8 mouse cellular contexts compared by ENCODE assay signal in the genomic region with DNA sequence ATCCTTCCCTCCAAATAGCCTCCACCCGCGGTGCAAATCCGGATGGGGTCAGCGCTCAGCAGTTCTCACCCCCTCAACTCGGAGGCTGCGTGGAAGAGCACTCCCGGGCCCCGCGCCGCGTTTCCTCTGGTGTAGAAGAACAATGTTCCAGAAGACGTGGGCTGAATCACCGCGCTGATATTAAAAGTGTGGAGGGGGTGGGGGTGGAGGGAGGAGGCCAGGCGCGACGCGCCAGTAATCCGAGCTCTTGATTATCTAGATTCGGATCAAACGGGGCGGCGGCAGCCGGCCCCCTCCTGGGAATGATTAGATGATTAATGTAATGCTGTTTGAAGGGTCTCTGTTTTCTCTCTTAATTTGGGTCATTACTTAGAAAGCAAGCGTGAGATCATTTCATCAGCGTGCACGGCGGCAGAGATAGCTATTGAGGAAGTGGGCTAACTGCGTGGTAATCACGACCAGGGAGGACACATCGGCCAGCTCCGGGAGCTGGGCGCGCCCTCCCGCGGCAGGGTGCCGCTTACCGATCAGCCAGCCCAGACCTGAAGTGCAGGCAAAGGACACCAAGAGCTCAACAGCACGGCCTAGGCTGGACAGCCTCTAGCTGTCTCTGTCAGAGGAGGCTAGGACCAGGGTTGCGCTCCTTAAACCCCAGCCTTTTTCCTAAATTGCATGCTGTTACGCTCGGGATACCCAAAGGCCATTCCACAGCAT. TPM values are rescaled to one million over a fixed set of nuclear protein-coding genes. Genes with fewer than 3 reads are reported as not detected.
DNase-seq lines count a peak whose midpoint lies in the region; ATAC-seq and TF ChIP-seq lines count a peak whose summit lies in the region.

No protein-coding gene starts in this region.

- ATAC-seq in hindbrain, embryonic 13.5 days (ENCODE audit: low FRiP score) = no peak
- peak; percentile 52 for ATAC-seq in Patski
- ATAC-seq in forebrain, embryonic 12.5 days (ENCODE audit: low FRiP score) = peak; percentile 27

- in situ Hi-C loops in Patski (cut with MboI; ENCODE audit: low pct_unique_long_range_greater_than_20kb) = no loop called here

- no peak overlapping the region for H3K27ac ChIP-seq in hindbrain, embryonic 10.5 days
- no peak overlapping the region for H3K27ac ChIP-seq in hindbrain, embryonic 13.5 days
- H3K27ac ChIP-seq in forebrain, embryonic 12.5 days = peak overlapping the region; percentile 96

- peak; percentile 62 for DNase-seq in hindbrain, embryonic 10.5 days (ENCODE audit: low spot score)
- no peak for DNase-seq in Patski (ENCODE audit: low read depth, low spot score)
- no peak for DNase-seq in ovary, adult 18-20 months (ENCODE audit: low spot score)
- DNase-seq in left cerebral cortex, postnatal 14 days (ENCODE audit: low spot score in 2 of 2) = no peak
- DNase-seq in thymus, adult 18-20 months = no peak

- intact Hi-C loops in left cerebral cortex, postnatal 14 days (cut with DNase I) = no loop called here

- H3K4me1 ChIP-seq in hindbrain, embryonic 10.5 days (replicated peaks) = peaks cover 27% of the 10 kb centered on the region
- peaks cover 25% of the 10 kb centered on the region for H3K4me1 ChIP-seq in hindbrain, embryonic 13.5 days (replicated peaks)
- H3K4me1 ChIP-seq in forebrain, embryonic 12.5 days = peaks cover 55% of the 10 kb centered on the region
- peaks cover 19% of the 10 kb centered on the region for H3K4me1 ChIP-seq in megakaryocyte, embryonic 14.5 days

- POLR2A ChIA-PET in Patski (lab: Charles Lee) = no interaction called here

- H3K36me3 ChIP-seq in hindbrain, embryonic 10.5 days = no peaks in the 10 kb centered on the region
- no peaks in the 10 kb centered on the region for H3K36me3 ChIP-seq in hindbrain, embryonic 13.5 days
- no peaks in the 10 kb centered on the region for H3K36me3 ChIP-seq in forebrain, embryonic 12.5 days (replicated peaks)
- H3K36me3 ChIP-seq in megakaryocyte, embryonic 14.5 days (replicated peaks; ENCODE audit: low read length) = no peaks in the 10 kb centered on the region

- WGBS in hindbrain, embryonic 10.5 days = under 1% methylated on average over 42 of the region's 42 CpGs
- WGBS in hindbrain, embryonic 13.5 days = under 1% methylated on average over 42 of the region's 42 CpGs
- under 1% methylated on average over 42 of the region's 42 CpGs for WGBS in forebrain, embryonic 12.5 days

- no peaks in the 10 kb centered on the region for H3K9me3 ChIP-seq in hindbrain, embryonic 10.5 days
- H3K9me3 ChIP-seq in hindbrain, embryonic 13.5 days = no peaks in the 10 kb centered on the region
- no peaks in the 10 kb centered on the region for H3K9me3 ChIP-seq in forebrain, embryonic 12.5 days
- H3K9me3 ChIP-seq in megakaryocyte, embryonic 14.5 days = peaks cover 3% of the 10 kb centered on the region; the same call in 1 of the 2 replicates

- H3K27me3 ChIP-seq in hindbrain, embryonic 10.5 days (ENCODE audit: insufficient read depth, poor library complexity, severe bottlenecking) = peaks cover 100% of the 10 kb centered on the region
- peaks cover 99% of the 10 kb centered on the region for H3K27me3 ChIP-seq in hindbrain, embryonic 13.5 days
- H3K27me3 ChIP-seq in Patski = peaks cover 30% of the 10 kb centered on the region
- peaks cover 91% of the 10 kb centered on the region for H3K27me3 ChIP-seq in forebrain, embryonic 12.5 days
- peaks cover 97% of the 10 kb centered on the region for H3K27me3 ChIP-seq in megakaryocyte, embryonic 14.5 days (replicated peaks)

- H3K4me2 ChIP-seq in hindbrain, embryonic 13.5 days = no peak overlapping the region
- H3K4me2 ChIP-seq in forebrain, embryonic 12.5 days = peak overlapping the region; percentile 57

- H3K4me3 ChIP-seq in hindbrain, embryonic 10.5 days = 0 out of 2 replicates have a peak overlapping the region, but pooled peaks have one; percentile 11
- H3K4me3 ChIP-seq in hindbrain, embryonic 13.5 days = no peak overlapping the region
- peak overlapping the region; percentile 58 for H3K4me3 ChIP-seq in forebrain, embryonic 12.5 days (replicated peaks)
- peak overlapping the region; percentile 4 for H3K4me3 ChIP-seq in megakaryocyte, embryonic 14.5 days (replicated peaks)

- TF ChIP-seq CTCF in Patski (IDR thresholded peaks at IDR 0.05) = no peak

- H3K9ac ChIP-seq in hindbrain, embryonic 13.5 days = no peak overlapping the region
- peak overlapping the region; percentile 90 for H3K9ac ChIP-seq in forebrain, embryonic 12.5 days

- CTCF ChIA-PET in Patski (lab: Charles Lee) = interaction anchor here (0.8 kb wide), 1 partner anchor 12 kb away, joined by 3 read pairs; no protein-coding TSS in a partner anchor

RNA-seq across cellular contexts. Expression of a gene that starts 6.8 kb away (rescaled TPM):
- 0.24 and 1.7 TPM in 2 replicates for polyA plus RNA-seq in hindbrain, embryonic 10.5 days (2016; fragmentation: Nextera tagmentation; extraction: Ambion mirVana)
- polyA plus RNA-seq in hindbrain, embryonic 13.5 days (2015; fragmentation: Nextera tagmentation; extraction: Ambion mirVana) = 0.10 and 0.74 TPM in 2 replicates
- polyA plus RNA-seq in Patski (2021) = not detected
- polyA plus RNA-seq in forebrain, embryonic 12.5 days (2016; fragmentation: Nextera tagmentation; extraction: Ambion mirVana) = 46.8 and 52.6 TPM in 2 replicates
- polyA plus RNA-seq in megakaryocyte, embryonic 14.5 days (2012; ENCODE audit: insufficient read depth, low replicate concordance) = not detected in 2 replicates
- 10 to 100 TPM; 28.8 to 40.9 TPM for total RNA-seq in left cerebral cortex, postnatal 14 days (2021)

RNA-seq across cellular contexts. Expression of a gene that starts 57.3 kb away (rescaled TPM):
- polyA plus RNA-seq in hindbrain, embryonic 10.5 days (2016; fragmentation: Nextera tagmentation; extraction: Ambion mirVana) = 21.8 and 26.1 TPM in 2 replicates
- polyA plus RNA-seq in hindbrain, embryonic 13.5 days (2015; fragmentation: Nextera tagmentation; extraction: Ambion mirVana) = 31.5 and 34.8 TPM in 2 replicates
- 37.8 TPM for polyA plus RNA-seq in Patski (2021)
- polyA plus RNA-seq in forebrain, embryonic 12.5 days (2016; fragmentation: Nextera tagmentation; extraction: Ambion mirVana) = 33.9 and 37.8 TPM in 2 replicates
- 5.6 TPM in 1 of 2 replicates, not detected in the other for polyA plus RNA-seq in megakaryocyte, embryonic 14.5 days (2012; ENCODE audit: insufficient read depth, low replicate concordance)
- 10 to 100 TPM; 31.7 to 33.9 TPM for total RNA-seq in left cerebral cortex, postnatal 14 days (2021)

RNA-seq across cellular contexts. Expression of a gene that starts 57.5 kb away (rescaled TPM):
- polyA plus RNA-seq in hindbrain, embryonic 10.5 days (2016; fragmentation: Nextera tagmentation; extraction: Ambion mirVana) = 0.07 and 0.12 TPM in 2 replicates
- 0.10 TPM in 1 of 2 replicates, not detected in the other for polyA plus RNA-seq in hindbrain, embryonic 13.5 days (2015; fragmentation: Nextera tagmentation; extraction: Ambion mirVana)
- polyA plus RNA-seq in Patski (2021) = 0.10 TPM
- 0.13 and 0.37 TPM in 2 replicates for polyA plus RNA-seq in forebrain, embryonic 12.5 days (2016; fragmentation: Nextera tagmentation; extraction: Ambion mirVana)
- not detected in 2 replicates for polyA plus RNA-seq in megakaryocyte, embryonic 14.5 days (2012; ENCODE audit: insufficient read depth, low replicate concordance)
- total RNA-seq in left cerebral cortex, postnatal 14 days (2021) = under 1 TPM; 0.18 to 0.27 TPM

Comparison
In these comparisons a context has a peak if more than half of its experiments do, and no peak if none do; other contexts are left out.
1. RNA of a gene that starts 6.8 kb away (polyA plus RNA-seq): 46.8 to 52.6 TPM in forebrain, embryonic 12.5 days; 0.10 to 0.74 TPM in hindbrain, embryonic 13.5 days, 0.24 to 1.7 TPM in hindbrain, embryonic 10.5 days, not detected in Patski (single experiment) and not detected in megakaryocyte, embryonic 14.5 days; every median in the first group is over 10 times any median in the second.